Mouse (Mus musculus) gastrocnemius, postnatal 4 days (tissue): ENCODE measurements at regions not wholly inside any gene's neighbourhood (a gene's known extent, or its start where the extent isn't known, plus 50 kb on each side); places are given as distances from the start of the nearest gene placed in this dataset. TPM values are rescaled to one million over a fixed set of nuclear protein-coding genes. Genes with fewer than 3 reads are reported as not detected.

Source experiments
- microRNA-seq: library from miRNA; unstranded; fragments of <30 nt; microRNA quantifications from one replicate; pipeline ENCODE4 v1.2.0, GENCODE M21; 2021

Small RNAs in the stretch of these regions (microRNA-seq; reads per million reads assigned to microRNA genes)
- not detected for gene Gm24810
